Comparison of ENCODE assay signal across 18 mouse cellular contexts in genomic region chr16:33768491-33769278, GRCm38 (mm10). TPM values are rescaled to one million over a fixed set of nuclear protein-coding genes. Genes with fewer than 3 reads are reported as not detected.
DNase-seq lines count a peak whose midpoint lies in the region; ATAC-seq lines count a peak whose summit lies in the region.
"Had no signal": no experiment of that assay in that cellular context is flagged by ENCODE, and none has a peak within 500 bp of the region (broad histone marks: within the 10 kb centered on the region; RNA-seq: fewer than 3 reads in every experiment).

No protein-coding gene starts in this region.

- no peak for DNase-seq in frontal cortex, postnatal 36 days (ENCODE audit: low spot score in 2 of 2)
- peak; percentile 11 to 22 for DNase-seq in left cerebral cortex, adult 18-20 months (ENCODE audit: low spot score in 2 of 2)
- no peak for DNase-seq in left cerebral cortex, adult 9 months (ENCODE audit: low spot score in 2 of 2)
- peak; percentile 68 for DNase-seq in 3T3-L1 (ENCODE audit: low read depth, low spot score)
- peak; percentile 63 for DNase-seq in brain, adult 2 months (ENCODE audit: low read depth, low spot score)
- no peak for DNase-seq in kidney, postnatal 36 days
- DNase-seq: adrenal gland, postnatal 10 days; cerebellum, adult 11 months; cerebellum, postnatal 10 days; embryo, embryonic 11 days; forebrain, postnatal 0 days; kidney, adult 11 months; liver had no signal

- ATAC-seq in frontal cortex, adult (ENCODE audit: low TSS enrichment) = peak; percentile 54; the same call in 1 of the 2 replicates
- no peak for ATAC-seq in activated CD4-positive, CD25-positive, alpha-beta regulatory T cell, adult 4 months
- ATAC-seq: forebrain, postnatal 0 days; lung, postnatal 0 days had no signal

RNA-seq across cellular contexts. Expression of gene Muc13, which starts 25.2 kb away (rescaled TPM):
- under 1 TPM; 0.16 to 0.19 TPM for total RNA-seq in left cerebral cortex, adult 18-20 months (2021)
- polyA plus RNA-seq in activated CD4-positive, CD25-positive, alpha-beta regulatory T cell, adult 4 months (2017; shearing (Covaris generic)) = 1 to 10 TPM in 1 of 2 experiments, under 1 TPM in 1; 0.41 to 1.3 TPM
- total RNA-seq: forebrain, postnatal 0 days; layer of hippocampus, postnatal 14 days; left cerebral cortex, postnatal 14 days had no signal
- polyA plus RNA-seq: forebrain, postnatal 0 days had no signal

Comparison
In these comparisons a context has a peak if more than half of its experiments do, and no peak if none do; other contexts are left out.
1. DNase-seq: peak in left cerebral cortex, adult 18-20 months (2 of 2), 3T3-L1 (single experiment) and brain, adult 2 months (single experiment); none in frontal cortex, postnatal 36 days (0 of 2), left cerebral cortex, adult 9 months (0 of 2) and kidney, postnatal 36 days (0 of 2).